Mouse (Mus musculus) thymus, postnatal 10 days (tissue): ENCODE results near the gene Znrf1.

Experiments used
- DNase-seq, 2 experiments: peaks; one replicate each; pipeline ENCODE4 v3.0.0; 2021; ENCODE audit warnings: low spot score in 2 of 2

The Znrf1 gene

GRCm38 (mm10) chr8:111596485-111596821, 60.6 kb downstream of the Znrf1 start:
- no peak for DNase-seq

DNA sequence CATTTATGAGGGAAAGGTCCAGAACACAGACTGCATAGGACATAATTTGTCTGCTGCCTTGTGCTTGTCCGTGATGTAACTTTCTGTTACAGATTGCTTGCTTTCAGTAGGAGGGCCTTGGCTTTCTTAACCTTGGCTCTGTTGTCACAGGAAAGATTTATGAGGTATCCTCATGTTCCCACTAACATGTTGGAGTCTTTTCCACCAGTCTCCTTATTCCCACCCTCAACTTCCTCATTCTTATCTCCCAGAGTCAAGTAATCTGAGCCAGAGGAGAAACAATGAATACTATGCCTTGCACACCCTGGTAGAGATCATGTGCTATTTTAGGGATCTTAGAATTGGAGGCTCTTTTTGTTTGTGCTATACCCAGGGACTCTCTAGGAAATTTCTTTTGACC, 61.4 kb downstream of the Znrf1 start:
- DNase-seq = no peak

GRCm38 (mm10) chr8:111599707-111600444, 64.0 kb downstream of the Znrf1 start:
- DNase-seq = peak in 1 of 2 experiments; percentile 5

- peak in 1 of 2 experiments; percentile 3 for DNase-seq
Observed at GRCm38 (mm10) chr8:111602050-111602449, 66.2 kb downstream of the Znrf1 start.

- no peak for DNase-seq
Observed at GRCm38 (mm10) chr8:111604986-111605385, 69.1 kb downstream of the Znrf1 start.

- no peak for DNase-seq
Observed at GRCm38 (mm10) chr8:111606961-111607360, 71.1 kb downstream of the Znrf1 start.

GRCm38 (mm10) chr8:111607414-111607813, 71.5 kb downstream of the Znrf1 start:
- no peak for DNase-seq

- DNase-seq = no peak
Observed at GRCm38 (mm10) chr8:111613181-111613580, 77.3 kb downstream of the Znrf1 start.

DNA sequence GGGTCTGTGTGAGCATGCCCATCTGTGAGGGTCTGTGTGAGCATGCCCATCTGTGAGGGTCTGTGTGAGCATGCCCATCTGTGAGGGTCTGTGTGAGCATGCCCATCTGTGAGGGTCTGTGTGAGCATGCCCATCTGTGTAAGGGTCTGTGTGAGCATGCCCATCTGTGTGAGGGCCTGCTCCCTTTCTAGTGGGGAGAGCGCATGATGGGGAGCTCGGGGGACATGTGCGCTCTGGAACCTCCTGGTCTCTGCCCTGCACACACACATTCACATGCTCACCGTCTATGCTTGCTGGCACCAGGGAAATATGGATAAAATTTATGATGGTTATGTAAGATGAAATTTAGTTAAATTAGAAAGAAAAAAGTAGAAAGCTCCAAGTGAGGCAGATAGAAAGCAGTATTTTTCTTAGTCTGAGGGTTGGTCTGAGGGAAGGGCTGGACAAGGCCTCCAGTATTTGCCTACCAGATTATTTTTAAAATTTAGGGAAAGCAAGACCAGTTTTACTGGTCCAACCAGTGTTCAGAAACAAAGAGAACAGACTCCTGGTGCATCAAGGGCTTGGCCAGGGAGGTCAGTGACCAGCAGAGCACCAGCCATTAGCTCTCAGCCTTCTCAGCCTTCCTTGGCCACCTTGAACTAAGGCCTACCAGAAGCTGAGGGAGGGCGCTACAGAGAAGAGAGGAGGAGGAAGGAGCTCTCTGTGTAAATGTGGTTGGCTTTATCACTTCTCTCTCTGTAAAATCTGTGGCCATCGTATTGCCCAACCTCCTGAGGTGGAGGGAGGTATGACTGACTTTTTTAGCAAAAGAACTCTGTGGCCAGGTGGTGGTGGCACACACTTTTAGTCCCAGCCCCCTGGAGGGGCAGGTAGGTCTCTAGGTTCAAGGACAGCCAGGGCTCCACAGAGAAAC, 79.1 kb downstream of the Znrf1 start:
- no peak for DNase-seq

DNA sequence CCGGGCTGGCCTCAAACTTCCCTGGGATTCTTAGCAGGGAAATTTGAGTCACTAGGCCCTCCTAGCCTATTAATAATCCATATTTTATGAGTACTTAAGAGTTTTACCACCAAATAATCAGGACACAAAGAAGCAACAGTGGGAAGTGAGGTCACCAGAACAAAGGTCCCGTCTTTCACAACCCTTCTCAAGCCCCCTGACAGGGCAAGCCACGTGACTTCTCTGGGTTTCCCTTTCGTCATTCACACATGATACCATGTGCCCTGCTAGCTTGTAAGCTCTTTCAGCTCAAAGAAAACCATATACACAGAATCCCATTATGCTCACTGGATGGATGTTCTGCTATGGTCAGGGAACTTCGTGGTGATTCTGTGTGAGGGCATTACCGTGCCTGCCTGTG, 81.9 kb downstream of the Znrf1 start:
- DNase-seq = no peak

- no peak for DNase-seq
Observed at GRCm38 (mm10) chr8:111618273-111618672, 82.4 kb downstream of the Znrf1 start.

- no peak for DNase-seq
Observed at GRCm38 (mm10) chr8:111619936-111620335, 84.0 kb downstream of the Znrf1 start.

GRCm38 (mm10) chr8:111622104-111622503, 86.2 kb downstream of the Znrf1 start:
- DNase-seq = no peak

DNA sequence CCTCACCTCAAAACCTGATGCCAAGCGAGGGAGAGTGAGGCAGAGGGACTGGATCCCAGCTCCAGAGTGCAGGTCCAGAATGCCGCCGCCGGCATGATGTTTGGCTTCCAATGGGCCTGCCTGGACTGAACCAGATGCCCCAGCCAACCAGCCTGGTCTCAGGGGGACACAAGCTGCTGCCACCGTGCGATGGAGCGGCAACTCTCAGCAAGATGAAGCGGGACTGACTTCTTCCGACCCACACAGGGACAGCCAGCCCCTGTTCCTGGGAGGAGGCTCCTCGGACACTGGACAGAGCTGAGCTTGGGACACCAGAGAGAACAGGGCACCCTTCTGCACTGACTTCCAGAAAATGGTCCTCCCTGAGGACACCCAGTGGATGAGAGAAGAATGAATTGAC, 86.7 kb downstream of the Znrf1 start:
- no peak for DNase-seq

DNA sequence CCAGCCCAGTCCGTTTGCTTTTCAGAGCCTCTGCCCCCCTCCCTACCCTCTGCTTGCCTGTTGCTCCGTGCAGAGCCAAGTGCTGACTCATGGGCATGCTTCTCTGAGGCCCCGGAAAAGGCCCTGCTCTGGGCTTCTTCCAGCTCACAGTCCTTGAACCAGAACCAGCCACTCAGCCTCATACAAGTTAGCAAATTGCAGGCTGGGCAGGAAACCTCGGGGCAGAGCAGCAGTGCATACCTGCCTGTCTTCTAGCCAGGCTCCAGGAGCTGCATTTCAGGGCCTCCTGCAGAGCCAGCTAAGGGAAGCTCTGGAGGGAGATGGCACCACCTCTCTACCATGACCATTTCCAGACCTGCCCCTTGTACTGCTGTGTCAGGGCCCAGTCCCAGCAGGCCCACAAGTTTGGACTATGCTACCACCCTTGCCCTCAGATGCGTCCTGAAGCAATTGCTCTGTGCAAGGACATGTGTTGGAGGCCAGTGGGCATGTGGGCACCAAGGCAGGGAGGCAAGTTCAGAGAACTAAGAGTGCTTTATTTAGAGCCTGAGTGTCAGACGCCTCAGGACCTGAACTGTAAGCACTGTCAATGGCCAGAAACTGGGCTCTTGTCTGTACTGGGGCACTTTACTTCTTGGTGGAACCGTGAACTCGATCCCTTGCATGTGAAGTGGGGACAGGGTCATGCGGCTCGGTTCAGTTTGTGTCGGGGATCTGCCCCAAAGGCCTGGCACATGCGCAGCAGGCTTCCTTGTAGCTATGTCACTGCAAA, 88.4 kb downstream of the Znrf1 start:
- DNase-seq = peak; percentile 35 to 49

GRCm38 (mm10) chr8:111624853-111625221, 88.9 kb downstream of the Znrf1 start:
- DNase-seq = peak; percentile 53 to 54

- DNase-seq = peak; percentile 47 to 72
Observed at GRCm38 (mm10) chr8:111625694-111626527, 90.0 kb downstream of the Znrf1 start.

DNA sequence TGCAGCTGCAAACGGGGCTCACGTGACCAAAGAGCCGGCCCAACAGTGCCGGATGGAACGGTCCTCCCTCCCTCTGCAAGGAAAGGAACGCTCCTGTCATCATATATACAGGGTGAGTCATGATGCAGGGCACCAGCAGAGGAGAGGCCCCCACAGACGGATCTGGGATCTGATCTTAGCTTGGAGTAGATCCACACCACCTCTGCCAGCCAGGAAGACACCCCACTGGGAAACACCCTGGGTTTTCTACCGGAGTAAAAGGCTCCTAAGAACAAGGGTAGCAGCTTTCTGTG, 90.6 kb downstream of the Znrf1 start:
- DNase-seq = no peak

DNA sequence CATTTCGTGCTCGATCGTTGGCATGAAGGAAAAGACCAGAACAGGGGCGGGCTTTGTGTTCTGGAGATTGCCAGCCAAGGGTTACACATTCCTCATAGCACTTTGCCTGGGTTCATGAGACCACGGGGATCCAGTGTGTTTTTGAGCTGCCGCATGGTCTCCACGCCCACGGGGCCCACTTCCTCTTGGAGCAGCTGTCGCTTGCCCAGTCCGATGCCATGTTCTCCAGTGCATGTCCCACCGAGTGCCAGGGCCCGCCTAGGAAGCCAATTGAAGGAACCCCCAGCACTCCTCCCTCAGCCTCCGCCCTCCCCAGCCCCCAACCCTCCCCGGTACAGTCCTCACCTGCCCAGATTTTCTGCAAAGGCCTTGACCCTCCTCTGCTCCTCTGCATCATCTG, 91.0 kb downstream of the Znrf1 start:
- DNase-seq = peak in 1 of 2 experiments; percentile 27

- peak in 1 of 2 experiments; percentile 20 for DNase-seq
Observed at GRCm38 (mm10) chr8:111627923-111628322, 92.0 kb downstream of the Znrf1 start.

DNA sequence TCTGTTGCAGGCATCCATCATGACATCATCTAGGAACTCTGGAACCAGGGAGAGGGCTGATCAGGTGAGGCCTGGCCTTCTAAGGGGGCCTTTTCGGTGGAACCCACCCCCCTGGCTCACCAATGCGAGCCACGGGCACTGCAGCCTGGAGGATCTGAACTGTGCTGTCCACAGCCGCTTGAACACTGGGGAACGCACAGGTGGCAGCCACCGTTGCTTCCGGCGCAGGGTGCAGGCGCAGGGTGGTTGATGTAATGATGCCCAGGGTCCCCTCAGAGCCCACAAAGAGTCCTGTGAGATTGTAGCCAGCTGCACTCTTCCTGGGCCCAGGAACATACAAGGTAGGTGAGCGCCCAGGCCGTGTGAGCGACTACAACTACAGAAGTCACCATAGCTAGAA, 92.5 kb downstream of the Znrf1 start:
- DNase-seq = peak; percentile 68 to 70
